Mouse (Mus musculus): ENCODE data around the gene Tlr5. TPM values are rescaled to one million over a fixed set of nuclear protein-coding genes. Genes with fewer than 3 reads are reported as not detected.

Gene Tlr5
- polyA plus RNA-seq, 1 experiment from 2014 or later: 1.2 TPM

- no peak overlapping the region for H3K27ac ChIP-seq
- H3K4me2 ChIP-seq: no peak overlapping the region
- H3K4me3 ChIP-seq (replicated peaks): no peak overlapping the region
- no peaks in the 10 kb centered on the region for H3K27me3 ChIP-seq
- WGBS: 80% methylated on average over 14 of the region's 14 CpGs
- no peak overlapping the region for H3K9ac ChIP-seq
- H3K4me1 ChIP-seq: peaks cover 3% of the 10 kb centered on the region; the same call in 1 of the 2 replicates
- H3K9me3 ChIP-seq (replicated peaks): no peaks in the 10 kb centered on the region
- ATAC-seq (replicated peaks; ENCODE audit: low FRiP score): no peak
- no peaks in the 10 kb centered on the region for H3K36me3 ChIP-seq
Observed at GRCm38 (mm10) chr1:182974826-182975225, 20.2 kb downstream of the Tlr5 start.

- Histone ChIP-seq H3K4me3 (replicated peaks) (no peak overlapping the region), H3K27ac (no peak overlapping the region), H3K9me3 (replicated peaks) (no peaks in the 10 kb centered on the region), H3K9ac (no peak overlapping the region), H3K27me3 (peaks cover 11% of the 10 kb centered on the region; the same call in 1 of the 2 replicates), H3K4me1 (peaks cover 9% of the 10 kb centered on the region), H3K36me3 (no peaks in the 10 kb centered on the region), H3K4me2 (no peak overlapping the region)
- 70% methylated on average over 6 of the region's 6 CpGs for WGBS
- no peak for ATAC-seq (replicated peaks; ENCODE audit: low FRiP score)
Observed at GRCm38 (mm10) chr1:182980702-182981101, 26.1 kb downstream of the Tlr5 start.

- peak overlapping the region; percentile 75 for H3K4me2 ChIP-seq
- H3K27ac ChIP-seq: 0 out of 2 replicates have a peak overlapping the region, but pooled peaks have one; percentile 18
- 1% methylated on average over 13 of the region's 15 CpGs for WGBS
- peaks cover 17% of the 10 kb centered on the region for H3K4me1 ChIP-seq
- peak overlapping the region; percentile 41 for H3K4me3 ChIP-seq (replicated peaks)
- no peaks in the 10 kb centered on the region for H3K36me3 ChIP-seq
- peak overlapping the region; percentile 36; the same call in 1 of the 2 replicates for H3K9ac ChIP-seq
- peaks cover 11% of the 10 kb centered on the region; the same call in 1 of the 2 replicates for H3K27me3 ChIP-seq
- peak; percentile 92 for ATAC-seq (replicated peaks; ENCODE audit: low FRiP score)
- H3K9me3 ChIP-seq (replicated peaks): no peaks in the 10 kb centered on the region
Observed at GRCm38 (mm10) chr1:182982995-182983394, 28.4 kb downstream of the Tlr5 start.

- Histone ChIP-seq H3K36me3 (no peaks in the 10 kb centered on the region), H3K27me3 (peaks cover 11% of the 10 kb centered on the region; the same call in 1 of the 2 replicates), H3K4me1 (peaks cover 17% of the 10 kb centered on the region), H3K9me3 (replicated peaks) (no peaks in the 10 kb centered on the region), H3K4me3 (replicated peaks) (peak overlapping the region; percentile 41), H3K4me2 (peak overlapping the region; percentile 75), H3K9ac (peak overlapping the region; percentile 36; the same call in 1 of the 2 replicates), H3K27ac (0 out of 2 replicates have a peak overlapping the region, but pooled peaks have one; percentile 18)
- ATAC-seq (replicated peaks; ENCODE audit: low FRiP score): peak; percentile 55; the same call in 1 of the 2 replicates
- WGBS: 55% methylated on average over 14 of the region's 14 CpGs
Observed at GRCm38 (mm10) chr1:182983496-182984127, 29.0 kb downstream of the Tlr5 start.

- peaks cover 17% of the 10 kb centered on the region for H3K4me1 ChIP-seq
- no peaks in the 10 kb centered on the region for H3K36me3 ChIP-seq
- peaks cover 11% of the 10 kb centered on the region; the same call in 1 of the 2 replicates for H3K27me3 ChIP-seq
- H3K27ac ChIP-seq: peak overlapping the region; percentile 15; the same call in 1 of the 2 replicates
- 56% methylated on average over 13 of the region's 13 CpGs for WGBS
- no peak for ATAC-seq (replicated peaks; ENCODE audit: low FRiP score)
- no peak overlapping the region for H3K9ac ChIP-seq
- H3K4me3 ChIP-seq (replicated peaks): no peak overlapping the region
- H3K9me3 ChIP-seq (replicated peaks): no peaks in the 10 kb centered on the region
- no peak overlapping the region for H3K4me2 ChIP-seq
Observed at GRCm38 (mm10) chr1:182986243-182986642, 31.7 kb downstream of the Tlr5 start.

GRCm38 (mm10) chr1:182986750-182987149, 32.2 kb downstream of the Tlr5 start:
- WGBS: 60% methylated on average over 11 of the region's 11 CpGs
- H3K4me2 ChIP-seq: no peak overlapping the region

GRCm38 (mm10) chr1:182987801-182988200, 33.2 kb downstream of the Tlr5 start:
- no peak for ATAC-seq (replicated peaks; ENCODE audit: low FRiP score)
- no peaks in the 10 kb centered on the region for H3K9me3 ChIP-seq (replicated peaks)
- no peaks in the 10 kb centered on the region for H3K36me3 ChIP-seq
- no peak overlapping the region for H3K9ac ChIP-seq
- H3K4me2 ChIP-seq: no peak overlapping the region
- WGBS: 88% methylated on average over 13 of the region's 13 CpGs
- peaks cover 17% of the 10 kb centered on the region for H3K4me1 ChIP-seq
- no peaks in the 10 kb centered on the region for H3K27me3 ChIP-seq
- no peak overlapping the region for H3K4me3 ChIP-seq (replicated peaks)
- H3K27ac ChIP-seq: no peak overlapping the region

More at GRCm38 (mm10) chr1:182986750-182987149, 32.2 kb downstream of the Tlr5 start:
- peaks cover 7% of the 10 kb centered on the region; the same call in 1 of the 2 replicates for H3K27me3 ChIP-seq
- H3K4me3 ChIP-seq (replicated peaks): no peak overlapping the region
- no peak for ATAC-seq (replicated peaks; ENCODE audit: low FRiP score)
- no peaks in the 10 kb centered on the region for H3K9me3 ChIP-seq (replicated peaks)
- H3K9ac ChIP-seq: no peak overlapping the region
- no peaks in the 10 kb centered on the region for H3K36me3 ChIP-seq
- H3K4me1 ChIP-seq: peaks cover 17% of the 10 kb centered on the region
- peak overlapping the region; percentile 15; the same call in 1 of the 2 replicates for H3K27ac ChIP-seq

- Histone ChIP-seq H3K9ac (no peak overlapping the region), H3K9me3 (replicated peaks) (no peaks in the 10 kb centered on the region), H3K27ac (no peak overlapping the region), H3K36me3 (no peaks in the 10 kb centered on the region), H3K4me2 (no peak overlapping the region), H3K4me1 (peaks cover 10% of the 10 kb centered on the region), H3K27me3 (no peaks in the 10 kb centered on the region), H3K4me3 (replicated peaks) (no peak overlapping the region)
- ATAC-seq (replicated peaks; ENCODE audit: low FRiP score): no peak
- WGBS: 47% methylated on average over 3 of the region's 3 CpGs
Observed at GRCm38 (mm10) chr1:182988646-182989045, 34.1 kb downstream of the Tlr5 start.

- Histone ChIP-seq H3K27ac (no peak overlapping the region), H3K4me3 (replicated peaks) (no peak overlapping the region), H3K4me1 (peaks cover 8% of the 10 kb centered on the region; the same call in 1 of the 2 replicates), H3K9ac (no peak overlapping the region), H3K9me3 (replicated peaks) (no peaks in the 10 kb centered on the region), H3K27me3 (no peaks in the 10 kb centered on the region), H3K36me3 (no peaks in the 10 kb centered on the region), H3K4me2 (no peak overlapping the region)
- 82% methylated on average over 14 of the region's 14 CpGs for WGBS
- 0 out of 2 replicates have a peak, but pooled peaks have one; percentile 40 for ATAC-seq (replicated peaks; ENCODE audit: low FRiP score)
Observed at GRCm38 (mm10) chr1:182990092-182990762, 35.6 kb downstream of the Tlr5 start.

- Histone ChIP-seq H3K9ac (no peak overlapping the region), H3K9me3 (replicated peaks) (no peaks in the 10 kb centered on the region), H3K4me3 (replicated peaks) (no peak overlapping the region), H3K27me3 (no peaks in the 10 kb centered on the region), H3K4me1 (peaks cover 7% of the 10 kb centered on the region; the same call in 1 of the 2 replicates), H3K36me3 (no peaks in the 10 kb centered on the region), H3K4me2 (no peak overlapping the region), H3K27ac (no peak overlapping the region)
- ATAC-seq (replicated peaks; ENCODE audit: low FRiP score): 0 out of 2 replicates have a peak, but pooled peaks have one; percentile 56
- WGBS: 9% methylated on average over 7 of the region's 7 CpGs
Observed at GRCm38 (mm10) chr1:182991002-182991778, 36.6 kb downstream of the Tlr5 start.
